Mouse (Mus musculus) NIH3T3 (cell line): ENCODE measurements at regions not wholly inside any gene's neighbourhood (a gene's known extent, or its start where the extent isn't known, plus 50 kb on each side); places are given as distances from the start of the nearest gene placed in this dataset.

Experiments used
- DNase-seq: peaks from one replicate; pipeline ENCODE4 v3.0.0-alpha.2; 2012; ENCODE audit warnings: low read depth

- DNase-seq: peak; percentile 93
Measured at GRCm38 (mm10) chr17:63798961-63799531, 63.8 kb upstream of the Fer start.

DNA sequence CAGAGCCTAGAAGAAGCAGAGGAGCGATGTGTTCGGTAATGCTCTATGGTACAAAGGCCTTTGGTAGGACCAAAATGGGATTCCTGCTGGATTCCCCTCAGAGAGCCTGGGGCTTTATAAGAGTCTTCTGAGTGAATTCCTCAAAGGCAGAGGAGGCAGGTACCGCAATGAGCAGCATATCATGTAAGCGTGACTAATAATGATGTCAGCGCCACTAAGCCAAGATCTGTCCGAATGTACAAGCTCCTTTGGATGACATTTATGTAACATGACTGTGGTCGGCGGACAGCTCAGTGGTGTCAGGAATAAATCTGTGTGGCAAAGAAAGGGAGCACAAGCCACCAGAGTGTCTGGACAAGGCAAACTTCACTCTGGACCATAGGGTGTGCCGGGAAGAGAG lies 61.5 kb upstream of the Fer start:
- peak; percentile 27 for DNase-seq

- DNase-seq: no peak
Measured at GRCm38 (mm10) chr17:63802846-63803245, 60.0 kb upstream of the Fer start.

DNA sequence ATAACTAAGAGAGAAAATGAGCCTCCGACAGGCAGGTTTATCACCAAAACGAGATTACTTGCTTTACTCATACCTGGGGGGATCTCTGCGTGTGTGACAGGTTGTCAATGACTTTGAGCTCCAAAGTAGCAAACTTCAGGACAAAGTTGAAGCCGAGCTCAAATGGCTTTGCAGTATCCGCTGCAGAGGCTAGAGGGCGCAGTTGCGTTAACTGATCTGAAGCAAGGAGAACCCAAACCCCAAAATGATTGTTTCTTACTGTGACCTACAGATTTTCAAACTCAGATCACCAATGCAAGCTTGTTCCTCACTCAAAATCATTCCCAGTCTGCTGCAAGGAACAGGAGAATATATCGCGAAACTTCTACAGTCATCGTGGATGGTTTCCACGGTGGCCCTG lies 59.3 kb upstream of the Fer start:
- DNase-seq: peak; percentile 86

DNA sequence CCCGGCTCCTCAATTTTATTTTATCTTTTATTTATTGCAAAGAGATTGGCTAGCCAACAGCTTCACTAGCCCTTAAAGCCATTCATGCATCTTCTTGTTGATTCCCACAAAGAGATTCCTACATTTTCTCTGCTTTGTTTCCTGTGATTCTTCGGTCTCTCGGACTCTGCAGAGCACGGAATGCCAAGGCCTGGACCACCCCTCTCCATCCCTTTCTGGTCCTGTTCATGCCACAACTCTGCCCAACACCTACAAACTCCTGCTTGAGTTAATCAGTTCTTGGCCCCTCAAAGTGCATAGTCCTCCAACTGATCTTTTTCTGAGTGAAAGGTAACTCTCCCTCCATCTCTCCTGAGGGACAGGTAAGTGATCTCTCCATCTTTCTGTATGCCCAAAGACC lies 58.4 kb upstream of the Fer start:
- no peak for DNase-seq

GRCm38 (mm10) chr17:63806360-63806759 lies 56.5 kb upstream of the Fer start:
- DNase-seq: no peak

GRCm38 (mm10) chr17:63807590-63808228 lies 55.2 kb upstream of the Fer start:
- no peak for DNase-seq

DNA sequence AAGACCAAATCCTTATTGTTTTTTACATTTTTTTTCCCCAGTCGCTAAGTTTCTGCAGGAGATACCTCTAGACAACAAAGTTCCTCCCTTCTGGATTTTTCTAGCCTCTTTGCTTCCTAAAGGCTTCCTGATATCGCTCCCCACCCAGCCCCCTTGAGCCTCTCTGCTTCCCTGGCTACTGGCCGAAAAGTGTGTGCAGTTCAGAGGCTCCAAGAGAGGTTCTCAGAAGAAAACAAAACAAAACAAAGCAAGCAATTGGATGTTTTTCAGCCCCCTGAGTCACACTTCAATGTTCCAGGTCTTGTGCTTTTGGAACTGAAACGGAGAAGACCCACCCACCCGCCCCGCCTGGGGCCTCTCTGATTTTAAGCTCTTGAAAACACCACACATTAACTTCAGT lies 54.1 kb upstream of the Fer start:
- peak; percentile 59 for DNase-seq

DNA sequence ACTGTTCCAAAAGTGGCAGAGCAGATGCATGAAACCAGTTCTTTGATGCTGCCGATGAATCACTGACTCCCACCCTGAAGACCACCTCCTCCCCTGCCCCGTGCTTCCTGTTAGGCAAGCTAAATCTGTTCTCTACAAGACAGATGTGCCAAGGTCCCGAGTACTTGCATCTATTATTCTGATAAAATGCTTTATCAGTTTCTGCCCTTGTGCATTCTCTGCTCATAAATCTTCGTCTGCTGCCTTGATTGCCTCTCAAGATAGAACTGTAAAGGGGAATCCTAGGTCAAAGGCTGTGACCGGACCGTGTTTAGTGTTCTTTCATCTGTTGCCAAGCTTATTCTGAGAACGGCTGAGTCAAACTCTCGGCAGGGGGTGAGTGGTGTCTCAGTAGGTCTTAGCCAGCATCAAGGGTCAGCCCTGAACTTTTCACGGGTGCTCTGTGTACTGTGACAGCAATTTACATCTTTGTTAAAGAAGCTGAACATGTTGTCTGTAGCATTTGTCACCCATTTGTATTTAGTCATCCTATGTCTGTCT lies 51.5 kb upstream of the Fer start:
- DNase-seq: no peak

GRCm38 (mm10) chr17:63812586-63812985 lies 50.3 kb upstream of the Fer start:
- no peak for DNase-seq
